Mouse (Mus musculus) kidney, adult 11 months (tissue): ENCODE results near the gene Grm8.

Experiments
- DNase-seq: peaks from one replicate; pipeline ENCODE4 v3.0.0; 2022

Gene Grm8

DNA sequence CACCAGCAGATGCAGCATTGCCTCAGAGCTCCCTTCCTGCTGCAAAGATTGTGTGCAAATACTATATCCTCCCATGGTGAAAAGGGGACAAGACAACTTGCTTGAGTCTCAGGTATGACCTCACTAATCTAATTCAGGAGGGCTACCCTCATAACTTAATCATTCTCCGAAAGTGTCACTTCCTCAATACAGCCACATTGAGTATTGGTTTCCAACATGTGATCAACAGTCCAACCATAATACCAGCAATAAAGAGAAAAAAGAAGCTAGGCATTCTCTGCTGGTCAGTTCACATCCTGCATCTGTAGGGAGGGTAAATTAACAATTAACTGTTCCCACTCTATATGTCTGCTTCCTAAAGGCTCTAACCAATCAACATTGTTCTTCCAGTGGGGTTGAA, 94.2 kb downstream of the Grm8 start:
- no peak for DNase-seq

DNA sequence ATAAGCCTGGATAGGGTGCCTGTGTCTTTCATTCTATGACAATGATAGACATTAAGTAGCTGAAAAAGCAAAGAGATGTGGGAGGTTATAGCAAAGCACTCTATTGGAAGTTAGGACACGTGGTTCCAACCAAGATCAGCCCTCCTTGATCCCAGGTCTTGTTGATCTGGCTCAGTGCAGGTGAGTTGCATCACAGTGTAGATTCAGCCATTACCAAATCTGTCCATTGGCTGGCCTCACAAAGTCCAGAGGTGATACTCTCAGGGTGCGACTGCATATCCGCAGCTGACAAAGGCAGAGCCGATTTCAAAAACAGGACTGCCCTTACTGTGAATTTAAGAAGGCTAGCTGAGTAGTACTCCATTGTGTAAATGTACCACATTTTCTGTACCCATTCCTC, 103.0 kb downstream of the Grm8 start:
- no peak for DNase-seq

DNA sequence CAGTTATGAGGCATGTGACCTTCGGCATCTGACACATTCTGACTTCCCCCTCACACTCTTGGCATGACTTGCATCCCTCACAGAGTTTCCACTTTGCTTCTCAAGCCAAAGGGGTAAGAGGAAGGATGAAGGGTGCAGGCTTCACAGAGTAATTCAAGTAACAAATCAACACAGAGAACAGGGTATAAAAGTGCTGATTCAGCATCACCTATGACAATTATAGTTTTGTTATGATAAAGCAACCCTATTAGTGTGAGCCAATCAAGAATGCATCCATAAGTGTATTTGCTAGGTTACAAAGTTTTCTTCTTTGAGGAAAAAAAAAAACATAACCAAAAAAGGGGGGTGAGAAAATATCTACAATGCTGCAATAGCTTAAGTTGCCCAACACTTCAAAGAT, 117.3 kb downstream of the Grm8 start:
- no peak for DNase-seq

DNA sequence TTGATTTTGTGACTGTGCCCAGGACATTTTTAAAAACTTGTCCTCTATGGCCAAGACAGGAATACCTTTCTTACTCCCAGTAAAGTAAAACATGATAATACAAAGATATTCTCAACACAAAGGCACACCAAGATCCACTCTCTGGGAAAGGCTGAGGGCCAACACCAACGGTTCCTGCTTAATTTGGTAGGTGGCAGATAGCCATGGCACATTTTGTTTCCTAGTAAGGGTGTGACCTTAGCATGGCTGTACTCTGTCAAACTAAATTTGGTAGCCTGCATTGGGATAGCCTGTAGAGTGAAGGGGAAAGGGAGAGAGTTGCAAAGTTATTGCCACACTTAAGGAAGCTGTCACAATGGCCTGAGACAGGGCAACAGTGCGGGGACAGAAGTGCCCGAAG, 128.0 kb downstream of the Grm8 start:
- DNase-seq = no peak

DNA sequence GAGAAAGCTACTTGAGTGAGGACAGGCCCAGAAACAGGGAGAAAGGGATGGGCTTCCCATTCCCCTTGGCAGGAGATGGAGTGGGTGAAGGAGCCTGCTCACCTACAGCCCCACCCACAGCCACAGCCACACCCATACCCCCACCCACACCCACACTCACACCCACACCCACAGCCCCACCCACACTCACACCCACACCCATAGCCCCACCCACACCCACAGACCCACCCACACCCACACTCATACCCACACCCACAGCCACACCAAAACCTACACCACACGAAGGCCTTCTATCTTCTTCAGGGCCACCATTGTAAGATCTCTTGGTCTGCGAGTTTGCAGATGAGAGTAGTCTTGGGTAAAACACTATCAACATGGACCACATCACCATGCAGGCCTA, 137.7 kb downstream of the Grm8 start:
- DNase-seq = no peak

DNA sequence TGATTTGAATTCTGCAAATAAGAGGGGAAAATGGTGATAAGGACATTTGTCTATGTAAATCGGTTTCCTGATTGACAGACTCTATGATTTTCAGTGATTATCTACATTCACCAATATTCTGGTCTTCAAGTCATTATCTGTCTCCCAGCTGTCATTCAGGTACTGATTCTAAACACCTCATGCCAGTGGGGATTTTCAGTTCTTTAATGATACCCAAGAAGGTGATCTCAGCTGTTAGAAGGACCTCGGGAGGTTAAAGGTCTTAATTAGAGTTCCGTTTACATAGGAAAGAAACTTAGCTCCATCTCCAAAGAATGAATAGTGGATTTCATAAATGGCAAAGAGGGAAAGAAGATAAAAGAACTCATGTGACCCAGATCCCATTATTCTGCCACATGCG, 143.7 kb downstream of the Grm8 start:
- no peak for DNase-seq

DNA sequence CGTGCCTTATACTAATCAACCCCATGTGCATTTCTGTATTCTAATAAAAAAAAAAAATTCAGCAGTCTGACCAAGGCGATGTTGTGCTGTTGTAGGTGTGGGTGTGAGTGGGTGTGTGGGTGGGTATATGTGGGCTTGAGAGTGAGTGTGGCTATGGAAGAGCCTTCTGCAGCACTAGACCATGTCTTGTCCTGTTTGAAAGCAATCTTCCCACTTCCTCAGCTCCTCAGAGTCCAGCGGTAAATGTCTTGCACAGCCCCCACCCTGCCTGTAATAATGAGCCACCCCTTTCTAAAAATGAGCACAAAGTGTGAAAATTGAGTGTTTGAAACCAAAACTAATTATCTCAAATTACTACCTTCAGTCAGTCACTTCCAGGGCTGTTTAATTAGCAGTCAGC, 152.4 kb downstream of the Grm8 start:
- DNase-seq = no peak

DNA sequence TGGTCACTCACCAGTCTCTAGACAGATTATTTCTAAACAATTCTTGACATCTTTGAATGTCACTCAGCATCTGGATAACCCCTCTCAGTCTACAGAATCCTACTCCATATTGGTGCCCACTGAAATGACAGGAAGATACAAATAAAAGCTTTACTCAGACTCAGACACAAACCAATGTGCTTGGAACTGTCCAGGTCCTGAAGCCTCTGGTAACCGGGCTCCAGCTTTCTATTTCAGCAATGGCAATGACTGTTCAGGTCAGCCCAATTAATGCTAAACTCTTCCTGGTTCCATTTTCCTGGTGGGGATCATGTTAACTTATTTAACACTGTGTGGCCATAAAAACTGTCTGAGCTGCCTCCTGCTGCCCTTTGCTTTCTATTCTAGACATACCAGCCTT, 153.0 kb downstream of the Grm8 start:
- DNase-seq = no peak

DNA sequence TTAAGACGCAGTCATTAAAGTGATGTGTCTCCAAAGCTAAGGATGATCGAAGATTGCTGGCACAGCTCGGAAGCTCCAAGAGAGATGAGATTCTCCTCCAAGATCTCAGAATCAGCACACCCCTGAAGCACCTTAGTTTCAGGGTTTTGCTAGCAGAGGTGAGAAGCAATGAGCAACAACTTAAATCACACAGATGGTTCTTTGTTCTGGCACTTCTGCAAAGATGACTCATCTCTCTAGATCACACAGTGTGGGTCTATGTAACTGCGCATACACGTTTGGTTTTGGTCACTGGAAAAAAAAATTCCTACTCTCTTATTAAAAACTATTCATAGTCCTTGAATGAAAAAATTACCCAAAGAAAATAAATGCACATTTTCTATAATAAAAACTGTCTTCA, 157.6 kb downstream of the Grm8 start:
- DNase-seq = no peak

DNA sequence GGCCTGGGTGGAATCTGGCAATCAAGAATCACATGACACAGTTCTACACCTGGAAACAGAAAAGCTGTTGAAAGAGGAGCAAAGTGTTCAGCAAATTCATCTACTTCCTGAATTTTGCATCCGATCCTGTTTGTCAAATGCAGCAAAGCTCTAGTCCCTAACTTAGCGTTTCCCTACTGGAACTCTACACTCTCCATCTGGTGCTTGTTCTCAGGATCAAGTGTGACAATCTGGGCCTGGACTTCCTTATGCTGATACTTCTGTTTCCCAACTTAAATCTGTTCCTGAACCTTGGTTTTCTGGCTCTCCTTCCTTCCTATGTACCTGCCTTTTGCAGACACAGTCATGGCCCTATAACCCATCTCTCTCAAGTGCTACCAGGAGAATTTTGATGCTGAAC, 166.1 kb downstream of the Grm8 start:
- no peak for DNase-seq

DNA sequence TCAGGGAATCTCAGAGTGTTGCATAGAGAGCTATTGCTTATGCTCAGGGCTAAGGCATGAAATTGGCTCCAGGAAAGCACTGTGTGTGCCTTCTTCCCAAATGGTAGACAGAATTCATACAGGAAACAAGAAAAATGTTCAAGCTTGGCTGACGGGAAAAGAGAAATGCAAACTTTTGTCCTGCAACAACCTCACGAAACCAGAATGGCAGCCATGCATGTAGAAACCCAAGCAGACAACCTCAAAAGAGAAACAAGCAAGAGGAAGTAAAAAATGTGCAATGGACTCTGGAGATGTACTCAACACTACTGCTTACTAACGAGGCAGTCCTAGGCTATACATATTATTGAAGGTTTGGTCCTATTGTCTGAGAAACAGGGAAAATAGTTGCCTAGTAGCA, 167.9 kb downstream of the Grm8 start:
- DNase-seq = no peak

DNA sequence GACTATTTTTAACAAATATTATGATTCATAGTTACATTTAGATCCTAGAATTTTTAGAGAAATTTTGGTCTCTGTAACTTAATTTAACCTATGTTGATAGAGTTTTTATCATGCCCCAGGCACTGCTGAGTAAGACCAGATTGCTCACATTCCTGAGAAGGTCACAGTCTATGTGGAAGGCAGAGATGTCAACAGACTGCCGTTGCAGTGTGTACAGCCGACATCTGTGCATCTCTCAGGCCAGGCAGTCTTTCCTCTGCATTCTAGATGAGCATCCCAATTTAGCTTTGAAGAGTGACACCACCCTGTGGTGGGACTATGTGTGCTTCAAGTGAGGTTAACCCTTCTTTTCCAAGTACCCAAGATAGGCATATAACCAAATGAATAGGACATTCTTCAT, 169.7 kb downstream of the Grm8 start:
- no peak for DNase-seq

DNA sequence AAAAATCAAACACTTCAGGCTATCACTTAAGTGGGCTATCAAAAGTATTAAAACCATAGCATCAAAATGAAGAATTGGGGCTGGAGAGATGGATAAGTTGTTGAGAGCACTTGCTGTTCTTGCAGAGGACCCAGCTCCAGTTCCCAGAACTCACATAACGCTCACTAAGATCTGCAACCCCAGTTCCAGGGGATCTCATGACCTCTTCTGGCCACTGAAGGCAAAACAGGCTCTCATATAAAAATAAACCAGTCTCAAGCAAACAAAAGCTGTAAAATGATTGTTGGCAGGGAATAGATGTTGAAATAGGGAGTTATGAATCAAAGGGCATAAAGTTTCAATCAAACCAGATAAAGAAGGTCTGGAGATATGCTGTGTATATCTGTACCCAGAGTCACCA, 171.1 kb downstream of the Grm8 start:
- DNase-seq = no peak

DNA sequence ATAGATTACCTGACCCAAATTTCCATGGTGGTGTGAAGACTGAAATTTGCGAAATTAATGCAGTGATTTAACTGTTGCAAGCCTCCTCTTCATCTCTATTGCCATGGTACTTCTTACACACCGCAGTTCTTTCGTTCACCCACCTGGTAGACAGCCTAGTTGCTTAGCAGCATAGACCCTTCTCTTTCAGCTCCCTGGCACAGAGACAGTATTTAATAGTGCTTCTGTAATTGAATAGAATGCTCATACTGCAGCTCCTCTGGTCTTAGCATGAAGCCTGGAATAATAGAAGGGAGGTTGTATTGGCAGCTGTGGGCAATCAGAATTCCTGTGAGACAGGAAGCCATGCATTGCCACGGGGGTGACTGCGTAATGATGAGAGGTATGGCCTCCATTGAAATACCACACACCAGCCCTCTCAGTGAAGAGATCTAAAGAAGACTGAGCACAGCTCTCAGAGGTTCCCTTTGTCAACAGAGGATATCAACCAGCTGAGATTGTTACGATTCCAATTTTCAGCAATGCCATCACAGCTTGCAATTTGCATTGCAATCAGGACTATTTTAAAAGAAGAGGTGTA, 178.6 kb downstream of the Grm8 start:
- DNase-seq = no peak

DNA sequence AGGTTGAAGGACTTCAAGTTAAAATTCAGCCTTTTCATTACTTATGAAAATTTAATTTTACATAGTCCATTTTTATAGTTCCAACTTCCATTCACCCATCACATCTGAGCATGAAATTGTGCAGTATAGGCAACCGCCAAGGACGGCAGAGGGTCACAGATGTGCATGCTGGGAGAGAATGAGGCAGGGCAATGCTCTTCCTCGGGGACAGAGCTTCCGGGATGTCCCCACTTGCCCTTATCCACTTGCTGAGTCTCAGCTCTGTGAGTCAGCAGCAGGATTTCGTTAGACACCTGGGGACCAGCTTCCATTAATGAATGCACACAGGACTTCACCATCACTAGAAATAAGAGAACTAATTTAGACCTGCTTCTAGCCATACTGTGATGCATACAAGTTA, 183.5 kb downstream of the Grm8 start:
- no peak for DNase-seq

DNA sequence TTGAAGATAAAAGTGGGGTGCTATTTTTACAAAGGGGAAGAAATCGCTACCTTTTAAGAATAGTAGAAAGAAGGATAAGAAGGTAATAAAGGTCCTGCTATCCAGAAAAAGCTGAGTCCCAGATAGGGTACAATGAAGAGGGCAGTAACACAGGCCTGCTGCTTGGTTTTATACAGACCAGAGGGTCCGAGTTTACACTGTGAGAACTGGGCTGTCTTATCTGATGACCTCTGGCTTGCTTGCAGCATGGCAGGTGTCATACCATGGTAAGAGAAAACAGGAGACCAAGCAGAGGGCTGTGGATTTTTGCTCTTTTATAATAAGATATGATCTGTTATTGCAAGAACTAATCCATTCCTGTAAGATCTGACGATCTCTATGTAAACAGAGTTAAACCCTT, 206.9 kb downstream of the Grm8 start:
- DNase-seq = no peak

DNA sequence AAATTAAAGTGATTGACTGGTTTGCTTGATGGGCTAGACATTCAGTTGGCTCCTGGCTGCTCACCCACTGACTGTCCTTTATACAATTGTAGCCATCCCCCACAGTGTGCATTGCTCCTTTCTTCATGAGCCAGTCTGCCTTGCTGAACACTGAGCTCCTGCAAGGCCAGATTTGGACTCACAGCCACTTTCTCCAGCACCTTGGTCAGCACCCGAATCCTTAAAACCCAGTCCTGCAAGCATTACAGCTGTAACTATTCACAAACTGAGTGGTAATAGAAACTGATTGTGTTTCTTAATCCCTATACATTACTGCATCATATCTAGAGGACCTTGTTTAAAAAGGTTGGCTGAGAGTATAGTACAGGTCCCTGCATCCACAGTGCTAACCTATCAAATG, 221.7 kb downstream of the Grm8 start:
- no peak for DNase-seq

DNA sequence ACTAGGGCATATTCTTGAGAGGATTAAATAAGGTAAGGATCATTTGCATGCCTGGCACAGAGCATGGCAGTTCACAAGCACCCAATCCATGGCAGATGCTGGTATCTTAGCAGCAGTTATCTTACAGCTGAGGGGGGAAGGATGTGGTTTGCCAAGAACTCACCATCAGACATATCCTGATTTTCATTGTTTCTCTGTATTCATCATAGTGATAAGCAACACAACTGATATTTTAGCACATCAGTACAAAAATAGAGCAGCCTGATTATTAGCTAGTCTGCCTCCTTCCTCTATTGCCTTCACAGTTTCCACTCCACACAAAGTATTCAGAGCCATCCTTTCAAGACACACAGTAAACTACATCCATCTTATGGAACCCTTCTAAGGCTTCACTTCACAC, 230.6 kb downstream of the Grm8 start:
- no peak for DNase-seq

DNA sequence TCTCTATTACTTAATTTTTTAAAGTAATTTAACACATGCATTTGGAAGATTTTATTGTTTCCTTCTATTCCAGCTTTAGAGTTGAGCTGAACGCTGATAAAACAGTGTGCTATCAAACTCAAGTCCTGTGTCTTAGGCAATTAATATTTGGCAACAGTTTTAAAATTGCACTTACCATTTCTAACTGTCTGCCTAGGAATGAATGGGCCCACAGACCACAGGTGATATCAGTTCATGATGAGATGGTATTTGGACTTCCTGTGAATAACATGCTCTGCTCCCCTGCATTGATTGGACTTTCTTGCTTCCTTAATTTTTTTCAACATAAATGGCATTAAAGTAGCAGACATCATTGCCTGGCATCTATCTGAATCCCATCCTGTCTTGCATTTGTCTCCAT, 232.8 kb downstream of the Grm8 start:
- no peak for DNase-seq

DNA sequence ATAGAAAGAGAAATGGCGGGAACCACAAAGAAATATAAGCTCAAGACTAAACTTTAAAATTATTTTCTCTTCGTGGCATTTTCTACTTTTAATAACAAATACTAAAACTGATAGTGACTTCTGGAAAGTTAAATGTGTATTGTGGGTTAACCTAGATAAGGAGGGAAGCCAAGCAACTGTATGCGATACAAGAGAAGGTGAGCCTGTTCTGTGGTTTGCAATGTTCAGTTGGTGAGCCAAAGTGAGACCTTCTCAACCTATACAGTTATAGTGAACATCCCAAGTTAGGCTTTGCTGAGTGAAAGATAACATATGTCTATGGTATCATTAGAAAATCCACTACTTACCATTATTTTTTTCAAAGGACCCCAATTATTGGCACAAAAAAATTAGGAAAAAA, 233.6 kb downstream of the Grm8 start:
- no peak for DNase-seq

DNA sequence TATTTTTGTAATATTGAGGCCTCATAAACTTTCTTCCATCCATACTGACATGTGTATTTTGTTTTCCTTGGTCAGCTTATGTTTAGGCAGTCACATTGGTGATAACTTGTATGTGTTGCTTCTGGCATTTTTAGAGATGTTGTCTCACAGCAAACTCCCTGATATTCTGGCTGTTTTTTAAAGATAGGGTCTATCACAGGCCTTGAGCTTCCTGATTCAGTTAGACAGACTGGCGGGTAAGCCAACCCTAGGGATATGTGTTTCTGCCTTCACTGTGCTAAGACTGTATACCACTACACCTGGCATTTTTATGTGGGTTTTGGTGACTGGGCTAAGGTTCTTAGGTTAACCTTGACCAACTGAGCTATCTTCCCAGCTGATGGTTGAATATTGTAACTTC, 239.8 kb downstream of the Grm8 start:
- DNase-seq = no peak

DNA sequence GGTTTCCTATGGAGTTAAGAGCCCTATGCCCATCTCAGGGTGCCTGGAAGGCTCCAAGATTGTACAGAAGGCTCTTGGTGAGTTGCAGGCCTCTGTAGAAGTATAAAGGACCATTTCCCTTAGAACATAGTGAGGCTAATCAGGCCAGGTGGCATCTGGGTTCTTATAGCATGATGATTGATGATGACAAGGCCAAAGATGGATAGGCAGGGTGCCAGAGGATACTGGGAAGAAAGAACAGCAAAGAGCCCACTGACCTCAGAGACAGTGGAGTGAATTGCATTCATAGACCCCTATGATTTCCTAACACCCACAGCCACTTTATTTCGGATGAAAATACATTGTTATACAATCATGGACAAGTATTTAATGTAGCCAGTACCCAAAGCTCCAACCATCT, 242.1 kb downstream of the Grm8 start:
- no peak for DNase-seq

DNA sequence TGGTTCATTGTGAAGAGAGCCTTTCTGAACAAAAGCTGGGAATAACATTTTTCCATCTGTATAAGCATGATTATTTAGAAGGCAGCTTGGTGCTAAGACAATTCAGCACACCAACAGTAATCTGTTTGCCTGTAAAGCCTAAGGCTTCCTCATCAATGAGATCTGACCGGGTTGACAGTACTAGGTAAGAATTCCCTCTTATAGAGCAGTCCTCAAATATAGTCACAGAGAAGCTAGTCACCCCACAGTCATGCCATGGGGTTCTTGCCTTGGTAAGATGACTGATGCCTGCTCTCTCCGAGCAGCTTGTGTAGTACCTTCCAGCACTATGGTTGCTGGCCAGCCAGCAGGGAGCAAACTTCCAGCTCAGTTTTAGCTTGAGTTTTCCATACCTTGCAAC, 246.6 kb downstream of the Grm8 start:
- DNase-seq = no peak

DNA sequence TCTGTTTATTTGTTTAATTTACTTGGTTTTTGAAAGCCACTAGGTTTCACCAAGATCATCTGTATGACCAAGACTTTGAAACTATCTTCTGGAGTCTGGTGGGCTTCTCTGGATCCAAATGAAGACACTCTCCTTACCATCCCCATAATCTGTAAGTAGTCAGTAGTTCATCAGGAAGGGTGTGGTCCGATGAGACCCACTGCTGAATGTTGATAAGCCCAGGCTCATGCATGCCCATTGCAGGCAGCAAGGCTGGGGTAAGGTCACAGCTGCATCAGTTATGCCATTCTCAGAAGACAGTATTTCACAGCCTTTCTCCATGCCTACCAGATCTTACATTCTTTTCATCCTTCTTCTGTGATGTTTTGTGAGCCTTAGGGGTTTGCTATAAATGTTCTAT, 247.1 kb downstream of the Grm8 start:
- no peak for DNase-seq

DNA sequence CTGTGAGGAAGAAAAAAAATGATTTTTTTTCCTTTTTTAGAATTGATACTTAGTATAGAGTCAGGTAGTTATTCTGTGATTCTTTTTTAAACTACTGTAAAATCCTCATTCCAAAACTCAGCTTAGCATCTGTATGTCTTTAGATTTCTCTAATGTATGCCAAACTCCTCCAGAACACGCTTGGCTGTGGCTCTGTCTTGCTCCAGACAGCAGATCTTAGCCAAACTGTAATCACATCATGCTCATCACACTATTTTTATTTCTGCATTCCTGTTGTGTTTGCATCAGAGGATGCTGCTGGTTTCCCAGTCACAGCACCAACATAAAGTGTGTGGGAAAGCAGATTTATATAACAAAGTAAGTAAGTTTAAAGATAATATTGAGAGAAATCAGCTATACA, 249.2 kb downstream of the Grm8 start:
- no peak for DNase-seq

DNA sequence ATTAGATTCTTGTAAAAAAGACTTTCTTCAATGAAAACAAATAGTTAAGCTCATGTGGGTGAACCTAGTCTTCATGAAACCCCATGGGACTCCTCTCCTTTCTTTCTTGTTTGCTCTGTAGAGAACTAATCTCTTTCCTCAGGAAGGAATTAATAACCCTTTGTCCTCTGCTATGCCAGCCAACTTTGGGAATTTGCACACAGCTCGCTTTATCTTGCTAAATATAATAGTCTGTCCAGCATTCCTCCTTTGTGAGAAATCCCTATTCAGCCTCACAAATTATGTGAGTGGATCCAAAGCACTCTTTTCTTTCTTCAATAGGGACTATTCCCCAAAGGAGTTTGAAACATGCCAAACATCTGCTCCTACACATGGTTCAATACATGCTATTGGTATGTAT, 285.3 kb downstream of the Grm8 start:
- DNase-seq = no peak
